Mouse (Mus musculus): ENCODE data around the gene Fbxo30. TPM values are rescaled to one million over a fixed set of nuclear protein-coding genes. Genes with fewer than 3 reads are reported as not detected.

Gene Fbxo30
- polyA plus RNA-seq (2012; ENCODE audit: low replicate concordance) = 1.3 and 2.5 TPM in 2 replicates

GRCm38 (mm10) chr10:11280578-11281463 lies at the start of gene Fbxo30:
Gene Fbxo30, plus strand, starts transcription at chr10:11281330.

DNA sequence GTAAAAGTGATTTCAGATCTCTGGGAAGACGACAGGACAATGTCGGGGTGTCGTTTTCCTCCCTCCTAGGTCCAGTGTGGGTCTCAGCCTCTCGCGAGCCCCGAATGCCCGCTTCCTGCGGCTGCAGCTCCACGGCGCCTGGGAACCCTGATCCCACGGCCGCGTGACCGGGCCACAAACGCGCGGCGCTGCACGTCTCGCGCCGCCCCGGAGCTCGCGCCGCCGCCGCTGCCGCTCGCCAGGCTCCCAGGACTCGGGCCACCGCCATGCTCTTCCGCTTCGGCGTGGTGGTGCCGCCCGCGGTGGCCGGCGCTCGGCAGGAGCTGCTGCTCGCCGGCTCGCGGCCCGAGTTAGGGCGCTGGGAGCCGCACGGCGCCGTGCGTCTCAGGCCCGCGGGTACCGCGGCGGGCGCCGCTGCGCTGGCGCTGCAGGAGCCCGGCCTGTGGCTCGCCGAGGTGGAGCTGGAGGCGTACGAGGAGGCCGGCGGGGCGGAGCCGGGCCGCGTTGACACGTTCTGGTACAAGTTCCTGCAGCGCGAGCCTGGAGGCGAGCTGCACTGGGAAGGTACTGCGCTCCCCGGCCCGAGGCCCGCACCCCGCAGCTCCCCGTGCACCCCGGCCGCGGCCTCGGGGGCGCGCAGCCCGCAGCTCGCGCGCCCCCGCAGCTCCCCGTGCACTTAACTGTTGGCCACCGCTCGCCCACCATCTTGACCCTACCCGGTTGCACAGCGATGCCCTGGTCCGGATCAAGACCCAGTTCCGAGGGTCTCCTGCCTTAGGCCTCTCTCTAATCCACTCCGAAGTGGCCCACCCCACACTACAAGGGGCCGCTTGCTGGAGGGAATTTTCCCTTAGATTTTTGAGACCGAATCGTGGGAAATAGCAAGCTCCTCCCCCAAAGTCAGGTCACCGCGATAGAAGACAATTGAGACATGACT lies 62.3 kb downstream of the Fbxo30 start, which contains the start of gene Epm2a:
TSS of gene Epm2a (plus strand) at position 200 of the 937 bp plus-strand sequence.

Other genes with a start within 250 kb of the Fbxo30 start
- 0.23 TPM in 1 of 2 replicates, not detected in the other for gene Grm1, start 199.0 kb upstream of the Fbxo30 start, polyA plus RNA-seq (2012; ENCODE audit: low replicate concordance)
- 1.3 and 2.0 TPM in 2 replicates for gene Shprh, start 131.9 kb upstream of the Fbxo30 start, polyA plus RNA-seq (2012; ENCODE audit: low replicate concordance)
- not detected in 2 replicates for gene Epm2a, start 62.1 kb downstream of the Fbxo30 start, polyA plus RNA-seq (2012; ENCODE audit: low replicate concordance)

All from leukemia stem cell, adult 10-12 weeks (primary cell).